Comparison of ENCODE assay signal across 5 mouse cellular contexts in the genomic region with DNA sequence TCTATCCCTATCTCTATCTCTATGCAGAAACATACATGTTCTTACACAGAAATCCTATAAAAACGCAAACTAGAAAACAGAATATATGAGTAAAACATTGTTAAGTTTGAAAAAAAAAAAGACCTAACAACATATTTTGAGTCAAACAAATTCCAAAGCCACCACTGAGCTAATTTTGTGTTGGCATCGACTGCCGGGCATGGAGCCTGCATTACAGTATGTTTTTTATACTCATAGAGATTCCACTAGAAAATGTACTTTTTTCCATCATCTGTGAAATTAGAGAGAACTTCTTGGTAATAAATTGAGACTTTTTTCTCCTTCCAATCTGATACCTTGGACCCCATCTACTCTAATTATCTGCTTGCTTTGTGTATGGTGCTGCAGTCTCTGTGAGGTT.
"Had no signal": no experiment of that assay in that cellular context is flagged by ENCODE, and none has a peak within 500 bp of the region (broad histone marks: within the 10 kb centered on the region; RNA-seq: fewer than 3 reads in every experiment).

No protein-coding gene starts in this region.

- DNase-seq: kidney, adult 2 months; kidney, postnatal 14 days; lung, postnatal 14 days; thymus, adult 18-20 months; thymus, postnatal 14 days had no signal
